Mouse (Mus musculus) kidney, adult 2 months (tissue): ENCODE data around the gene Galnt10.

Source experiments
- CTCF ChIP-seq: fragments of 200-500 bp; conservative IDR thresholded peaks from 2 replicates; pipeline ENCODE4 v1.5.1; 2011; ENCODE audit warnings: low read depth, mild to moderate bottlenecking, control low read depth, low read length, moderate library complexity, mixed read lengths; ENCODE audit not compliant: insufficient read depth, insufficient read length
- POLR2A ChIP-seq: fragments of 200-500 bp; IDR thresholded peaks from one replicate; pipeline ENCODE4 v1.6.1; 2011; ENCODE audit warnings: low read depth, low read length, control low read depth

GRCm38 (mm10) chr11:57829871-57830775 lies 184.9 kb downstream of the Galnt10 start:
- TF ChIP-seq POLR2A: no peak
- TF ChIP-seq CTCF: no peak
